Mouse (Mus musculus) olfactory bulb, adult 2 months (tissue): ENCODE data around the gene Ahcy. TPM values are rescaled to one million over a fixed set of nuclear protein-coding genes. Genes with fewer than 3 reads are reported as not detected.
"Not testable (repeated sequence)": the region's sequence is repeated elsewhere in the genome, so short reads cannot be mapped to it uniquely, and the experiment has no call there.

Source experiments
- H3K27ac ChIP-seq: fragments of 200-500 bp; 2 replicates; pipeline ENCODE4 v1.5.1; 2012; ENCODE audit warnings: low read depth, low read length; ENCODE audit not compliant: insufficient read depth
- H3K4me1 ChIP-seq: fragments of 200-500 bp; 2 replicates; pipeline ENCODE4 v1.6.1; 2012; ENCODE audit warnings: low read length; ENCODE audit not compliant: control insufficient read depth, insufficient read depth
- H3K4me3 ChIP-seq: fragments of 200-500 bp; 2 replicates; pipeline ENCODE4 v1.5.1; 2012; ENCODE audit warnings: mild to moderate bottlenecking, low read depth, low read length, moderate library complexity; ENCODE audit not compliant: insufficient read depth
- CTCF ChIP-seq: fragments of 200-500 bp; IDR thresholded peaks from 2 replicates; pipeline ENCODE4 v1.5.1; 2012; ENCODE audit warnings: low read depth, mild to moderate bottlenecking, low read length, moderate library complexity; ENCODE audit not compliant: insufficient read depth
- POLR2A ChIP-seq: fragments of 200-500 bp; IDR thresholded peaks from 2 replicates; pipeline ENCODE4 v1.6.1; 2012; ENCODE audit warnings: mild to moderate bottlenecking, low read depth, low read length, moderate library complexity; ENCODE audit not compliant: insufficient read depth
- WGBS: fragments of 180-500 bp; shearing (Covaris S2); methylation state at CpG from one replicate; pipeline ENCODE4 v1.1.7; 2018; 5-methylcytosine and 5-hydroxymethylcytosine counted together
- polyA plus RNA-seq: library from polyadenylated mRNA; stranded (reverse); fragments of >200 nt; gene quantifications from 2 replicates; pipeline ENCODE4 v1.2.4, GENCODE M21; 2012; ENCODE audit warnings: low replicate concordance; ENCODE audit not compliant: missing spikeins, insufficient read depth, insufficient read length

Ahcy gene
- not detected in 2 replicates for polyA plus RNA-seq

GRCm38 (mm10) chr2:155073978-155074765, at the start of gene Ahcy:
Gene Ahcy (minus strand): TSS chr2:155074497.
- Histone ChIP-seq H3K4me1 (peaks cover 10% of the 10 kb centered on the region), H3K4me3 (peak within 1 kb of the TSS; percentile 82), H3K27ac (peak within 1 kb of the TSS; percentile 79; the same call in 1 of the 2 replicates)
- TF ChIP-seq CTCF (no peak), POLR2A (peak; percentile 48)
- WGBS: under 1% methylated on average over 56 of the region's 56 CpGs

GRCm38 (mm10) chr2:155115216-155115830, 41.0 kb upstream of the Ahcy start:
- no peaks in the 10 kb centered on the region for H3K4me1 ChIP-seq
- no peak overlapping the region for H3K4me3 ChIP-seq
- TF ChIP-seq CTCF: no peak
- no peak for TF ChIP-seq POLR2A
- 75% methylated on average over 7 of the region's 7 CpGs for WGBS
- no peak overlapping the region for H3K27ac ChIP-seq

DNA sequence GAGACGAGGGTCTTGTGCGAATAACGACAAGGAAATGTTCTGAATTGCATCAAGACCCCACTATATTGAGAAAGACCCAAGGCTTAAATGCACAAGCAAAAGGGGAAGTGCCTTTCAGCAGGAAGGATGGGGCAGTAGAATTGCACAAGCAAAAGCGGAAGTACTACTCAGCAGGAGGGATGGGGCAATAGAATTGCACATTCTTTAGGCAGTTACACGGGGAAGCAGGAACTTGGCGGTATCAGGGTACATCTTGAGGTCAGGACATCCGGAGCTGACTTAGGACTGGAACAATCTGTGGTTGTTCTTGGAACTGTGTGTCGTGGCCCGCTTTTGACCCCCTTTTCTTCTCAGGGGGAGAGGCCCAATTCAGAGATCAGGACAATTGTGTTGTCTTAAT, 33.0 kb upstream of the Ahcy start:
- not testable (repeated sequence) for H3K4me1 ChIP-seq, H3K27ac ChIP-seq, H3K4me3 ChIP-seq
- 82% methylated on average over 9 of the region's 9 CpGs for WGBS

DNA sequence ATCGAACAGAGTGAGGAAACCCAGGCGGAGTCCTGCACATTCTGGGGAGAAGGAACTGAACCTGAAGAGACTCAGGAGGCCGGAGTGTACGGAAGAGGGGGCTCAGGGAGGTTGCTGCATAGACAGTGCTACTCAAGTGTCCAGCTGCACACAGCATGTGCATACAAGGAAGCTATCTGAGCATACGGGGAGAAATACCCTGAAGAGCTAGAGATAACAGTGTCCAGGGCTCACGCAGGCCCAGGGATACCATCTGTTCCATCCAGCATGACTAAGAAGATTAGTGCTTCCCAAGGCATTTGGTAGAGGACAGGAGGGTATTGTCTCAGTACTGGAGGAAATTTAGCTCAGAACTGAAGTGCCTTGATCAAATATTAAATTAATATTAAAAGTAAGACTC, 29.3 kb upstream of the Ahcy start:
- Histone ChIP-seq H3K4me3 (no peak overlapping the region), H3K4me1 (no peaks in the 10 kb centered on the region), H3K27ac (no peak overlapping the region)
- TF ChIP-seq CTCF (no peak), POLR2A (no peak)
- WGBS: 88% methylated on average over 6 of the region's 6 CpGs

DNA sequence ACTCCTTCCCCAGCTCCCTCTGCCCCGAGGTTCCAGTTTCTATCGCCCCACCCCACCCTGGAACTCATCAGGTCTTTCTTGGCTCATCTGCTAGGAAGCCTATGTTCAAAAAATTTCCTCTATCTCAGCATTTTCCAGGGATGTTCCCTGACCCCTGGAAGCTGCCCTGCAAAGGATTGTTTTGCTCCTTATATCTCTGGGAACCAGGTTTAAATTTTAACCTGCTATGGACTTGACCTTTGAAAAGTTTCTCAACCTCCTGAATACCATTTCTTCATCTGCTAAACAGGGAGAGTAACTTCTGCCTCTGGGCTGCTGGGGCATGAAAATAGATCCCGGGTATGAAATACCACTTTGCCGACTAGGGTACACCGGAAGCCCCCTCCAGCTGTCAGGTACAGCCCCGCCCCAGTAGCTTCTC, 27.5 kb upstream of the Ahcy start:
- Histone ChIP-seq H3K4me3 (no peak overlapping the region), H3K27ac (no peak overlapping the region), H3K4me1 (no peaks in the 10 kb centered on the region)
- 71% methylated on average over 6 of the region's 6 CpGs for WGBS
- no peak for TF ChIP-seq POLR2A
- no peak for TF ChIP-seq CTCF

- Histone ChIP-seq H3K4me3 (no peak overlapping the region), H3K4me1 (no peaks in the 10 kb centered on the region), H3K27ac (no peak overlapping the region)
- 78% methylated on average over 3 of the region's 3 CpGs for WGBS
- TF ChIP-seq CTCF: no peak
- TF ChIP-seq POLR2A: no peak
Measured at GRCm38 (mm10) chr2:155100796-155101259, 26.5 kb upstream of the Ahcy start.

DNA sequence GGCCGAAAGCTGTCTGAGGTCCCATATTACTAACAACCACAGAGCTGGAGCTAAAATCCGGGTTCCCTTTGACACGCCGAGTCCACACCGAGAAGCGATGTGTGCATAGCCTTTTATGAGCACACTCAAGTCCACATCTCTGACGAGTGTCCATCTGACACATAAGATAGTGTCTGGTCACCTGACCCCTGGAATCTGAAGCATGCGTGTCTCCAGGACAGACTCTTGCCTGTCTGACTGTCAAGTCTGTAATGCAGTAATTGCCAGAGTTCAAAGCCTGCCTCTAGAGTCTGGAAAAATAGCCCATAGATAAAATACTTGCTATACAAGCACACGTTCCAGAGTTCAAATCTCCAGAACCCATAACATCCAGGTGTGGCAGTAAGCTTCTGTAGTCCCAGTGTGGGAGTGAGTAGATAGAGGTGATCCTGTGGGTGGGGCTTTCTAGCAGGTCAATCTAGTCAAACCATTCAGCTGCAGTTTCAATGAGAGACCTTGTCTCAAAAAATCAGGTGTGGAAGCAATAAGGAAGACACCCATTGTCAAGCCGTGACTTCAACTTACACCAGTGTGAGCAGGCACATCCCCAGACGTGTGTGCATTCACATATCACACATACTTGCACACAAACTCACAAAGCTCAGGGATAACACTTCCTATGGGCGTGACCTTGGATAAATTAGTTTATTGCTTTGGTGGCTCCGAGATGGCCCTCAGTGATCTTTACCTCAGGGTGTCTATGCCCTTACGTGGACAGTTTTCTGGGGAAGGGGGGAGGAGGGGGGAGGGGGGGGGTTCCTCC, 25.9 kb upstream of the Ahcy start:
- Histone ChIP-seq H3K27ac (no peak overlapping the region), H3K4me1 (no peaks in the 10 kb centered on the region), H3K4me3 (no peak overlapping the region)
- WGBS: 89% methylated on average over 14 of the region's 14 CpGs
- no peak for TF ChIP-seq CTCF
- no peak for TF ChIP-seq POLR2A

GRCm38 (mm10) chr2:155099421-155099820, 25.1 kb upstream of the Ahcy start:
- 68% methylated on average over 7 of the region's 7 CpGs for WGBS
- no peak for TF ChIP-seq POLR2A
- no peak for TF ChIP-seq CTCF
- H3K27ac ChIP-seq: no peak overlapping the region
- no peaks in the 10 kb centered on the region for H3K4me1 ChIP-seq
- no peak overlapping the region for H3K4me3 ChIP-seq
